Mouse (Mus musculus) lung, embryonic 15.5 days (tissue): Measurements from ENCODE around the gene Tpst1. TPM values are rescaled to one million over a fixed set of nuclear protein-coding genes. Genes with fewer than 3 reads are reported as not detected.

Source experiments
- ATAC-seq: fragments of 200-750 bp; cut with Nextera tagmentation; 2 replicates; pipeline ENCODE4 v1.8.0; 2017; ENCODE audit warnings: moderate number of reproducible peaks, borderline replicate concordance; ENCODE audit not compliant: low FRiP score, low TSS enrichment; ENCODE audit errors: extremely low read depth
- H3K27ac ChIP-seq: fragments of 300-500 bp; sonication (generic); 2 replicates; pipeline ENCODE4 v1.5.1; 2015; ENCODE audit warnings: moderate library complexity, mild to moderate bottlenecking, inconsistent platforms
- H3K27me3 ChIP-seq: fragments of 300-500 bp; sonication (generic); 2 replicates; pipeline ENCODE4 v1.6.1; 2015; ENCODE audit warnings: inconsistent platforms
- H3K36me3 ChIP-seq: fragments of 300-500 bp; sonication (generic); 2 replicates; pipeline ENCODE4 v1.6.1; 2015; ENCODE audit warnings: inconsistent platforms
- H3K4me1 ChIP-seq: fragments of 300-500 bp; sonication (generic); 2 replicates; pipeline ENCODE4 v1.6.1; 2015; ENCODE audit warnings: inconsistent platforms
- H3K4me2 ChIP-seq: fragments of 300-500 bp; sonication (generic); 2 replicates; pipeline ENCODE4 v1.6.1; 2015; ENCODE audit warnings: inconsistent platforms, mild to moderate bottlenecking, moderate library complexity
- H3K4me3 ChIP-seq: fragments of 300-500 bp; sonication (generic); 2 replicates; pipeline ENCODE4 v1.5.1; 2015; ENCODE audit warnings: mild to moderate bottlenecking, inconsistent platforms
- H3K9ac ChIP-seq: fragments of 300-500 bp; sonication (generic); 2 replicates; pipeline ENCODE4 v1.6.1; 2015; ENCODE audit warnings: inconsistent platforms
- H3K9me3 ChIP-seq: fragments of 300-500 bp; sonication (generic); 2 replicates; pipeline ENCODE4 v1.6.1; 2016; ENCODE audit warnings: inconsistent platforms
- WGBS: fragments of 180-500 bp; shearing (Covaris S2); methylation state at CpG from one replicate; pipeline ENCODE4 v1.1.7; 2015; 5-methylcytosine and 5-hydroxymethylcytosine counted together
- polyA plus RNA-seq: library from polyadenylated mRNA; unstranded; fragments of >200 nt; fragmentation: Nextera tagmentation; extraction: Ambion mirVana; gene quantifications from 2 replicates; pipeline ENCODE4 v1.2.1, GENCODE M21; 2015

The Tpst1 gene
- polyA plus RNA-seq, 1 experiment from 2014 or later: 69.6 TPM

DNA sequence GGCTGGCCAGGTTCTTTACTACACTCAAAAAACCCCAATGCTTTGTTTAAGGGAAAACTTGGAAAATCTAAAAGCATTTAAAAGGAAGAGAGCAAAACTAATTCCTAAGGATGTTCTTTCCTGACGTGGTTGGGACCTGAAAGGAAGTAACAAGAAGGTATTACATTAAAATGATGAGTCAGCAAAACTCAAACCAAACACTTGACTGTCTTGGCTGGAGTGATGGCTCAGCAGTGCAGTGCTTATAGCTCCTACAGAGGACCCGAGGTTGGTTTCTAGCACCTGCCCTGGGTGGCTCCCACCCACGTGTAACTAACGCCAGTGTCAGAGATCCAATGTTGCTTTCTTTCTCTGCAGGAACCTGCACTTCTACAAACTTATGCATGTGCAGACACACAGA, 31.9 kb upstream of the Tpst1 start:
- WGBS: 77% methylated on average over 4 of the region's 4 CpGs
- H3K27ac ChIP-seq: no peak overlapping the region
- H3K4me3 ChIP-seq: no peak overlapping the region
- H3K4me1 ChIP-seq: no peaks in the 10 kb centered on the region
- ATAC-seq: no peak
- no peaks in the 10 kb centered on the region for H3K9me3 ChIP-seq
- H3K27me3 ChIP-seq: no peaks in the 10 kb centered on the region
- peaks cover 44% of the 10 kb centered on the region for H3K36me3 ChIP-seq
- H3K9ac ChIP-seq: no peak overlapping the region
- H3K4me2 ChIP-seq: no peak overlapping the region

DNA sequence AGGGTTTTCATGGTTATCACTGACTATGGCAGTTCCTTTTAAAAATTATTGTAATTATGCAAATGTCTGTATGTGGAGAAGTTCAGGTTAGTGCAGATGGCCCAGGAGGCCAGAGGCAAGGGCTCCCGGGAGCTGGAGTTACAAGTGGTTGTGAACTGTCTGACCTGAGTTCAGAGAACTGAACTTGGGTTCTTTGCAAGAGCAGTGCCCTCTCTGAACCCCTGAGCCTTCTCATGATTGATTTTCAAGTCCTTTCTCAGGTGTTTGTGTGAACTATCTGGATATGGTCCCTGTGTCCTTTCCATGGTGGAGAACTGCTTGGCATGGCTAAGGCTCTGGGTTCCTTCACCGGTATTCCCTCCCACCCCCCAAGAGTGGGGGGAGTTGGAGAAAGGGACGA, 29.4 kb upstream of the Tpst1 start:
- 88% methylated on average over 3 of the region's 3 CpGs for WGBS
- H3K27me3 ChIP-seq: no peaks in the 10 kb centered on the region
- no peaks in the 10 kb centered on the region for H3K4me1 ChIP-seq
- no peak overlapping the region for H3K4me2 ChIP-seq
- H3K4me3 ChIP-seq: no peak overlapping the region
- peaks cover 58% of the 10 kb centered on the region for H3K36me3 ChIP-seq
- no peaks in the 10 kb centered on the region for H3K9me3 ChIP-seq
- H3K27ac ChIP-seq: no peak overlapping the region
- ATAC-seq: no peak
- H3K9ac ChIP-seq: no peak overlapping the region

- H3K4me2 ChIP-seq: no peak overlapping the region
- H3K9ac ChIP-seq: no peak overlapping the region
- H3K4me1 ChIP-seq: no peaks in the 10 kb centered on the region
- H3K36me3 ChIP-seq: peaks cover 59% of the 10 kb centered on the region
- H3K27me3 ChIP-seq: no peaks in the 10 kb centered on the region
- no peaks in the 10 kb centered on the region for H3K9me3 ChIP-seq
- WGBS: 55% methylated on average over 7 of the region's 7 CpGs
- H3K4me3 ChIP-seq: no peak overlapping the region
- no peak overlapping the region for H3K27ac ChIP-seq
- no peak for ATAC-seq
Observed at GRCm38 (mm10) chr5:130044201-130044695, 28.9 kb upstream of the Tpst1 start.

GRCm38 (mm10) chr5:130046100-130046499, 27.0 kb upstream of the Tpst1 start:
- Histone ChIP-seq H3K9ac (no peak overlapping the region), H3K4me2 (no peak overlapping the region), H3K27me3 (no peaks in the 10 kb centered on the region), H3K9me3 (no peaks in the 10 kb centered on the region), H3K36me3 (peaks cover 54% of the 10 kb centered on the region), H3K4me3 (no peak overlapping the region), H3K4me1 (no peaks in the 10 kb centered on the region), H3K27ac (no peak overlapping the region)
- ATAC-seq: no peak
- WGBS: 89% methylated on average over 7 of the region's 7 CpGs

- H3K4me3 ChIP-seq: no peak overlapping the region
- H3K27ac ChIP-seq: no peak overlapping the region
- no peaks in the 10 kb centered on the region for H3K4me1 ChIP-seq
- H3K9ac ChIP-seq: no peak overlapping the region
- WGBS: 83% methylated on average over 10 of the region's 10 CpGs
- peaks cover 53% of the 10 kb centered on the region for H3K36me3 ChIP-seq
- no peak overlapping the region for H3K4me2 ChIP-seq
- no peaks in the 10 kb centered on the region for H3K9me3 ChIP-seq
- no peaks in the 10 kb centered on the region for H3K27me3 ChIP-seq
- no peak for ATAC-seq
Observed at GRCm38 (mm10) chr5:130046589-130046988, 26.5 kb upstream of the Tpst1 start.

GRCm38 (mm10) chr5:130047013-130047412, 26.1 kb upstream of the Tpst1 start:
- H3K4me3 ChIP-seq: no peak overlapping the region
- no peaks in the 10 kb centered on the region for H3K4me1 ChIP-seq
- peaks cover 48% of the 10 kb centered on the region for H3K36me3 ChIP-seq
- no peak overlapping the region for H3K27ac ChIP-seq
- H3K27me3 ChIP-seq: no peaks in the 10 kb centered on the region
- H3K9ac ChIP-seq: no peak overlapping the region
- ATAC-seq: no peak
- H3K9me3 ChIP-seq: no peaks in the 10 kb centered on the region
- WGBS: 72% methylated on average over 6 of the region's 6 CpGs
- H3K4me2 ChIP-seq: no peak overlapping the region

GRCm38 (mm10) chr5:130048786-130049520, 24.2 kb upstream of the Tpst1 start:
- 63% methylated on average over 15 of the region's 15 CpGs for WGBS
- peaks cover 39% of the 10 kb centered on the region for H3K36me3 ChIP-seq
- no peak overlapping the region for H3K9ac ChIP-seq
- no peaks in the 10 kb centered on the region for H3K9me3 ChIP-seq
- no peaks in the 10 kb centered on the region for H3K4me1 ChIP-seq
- no peak overlapping the region for H3K27ac ChIP-seq
- H3K4me3 ChIP-seq: no peak overlapping the region
- H3K27me3 ChIP-seq: no peaks in the 10 kb centered on the region
- H3K4me2 ChIP-seq: no peak overlapping the region
- no peak for ATAC-seq

DNA sequence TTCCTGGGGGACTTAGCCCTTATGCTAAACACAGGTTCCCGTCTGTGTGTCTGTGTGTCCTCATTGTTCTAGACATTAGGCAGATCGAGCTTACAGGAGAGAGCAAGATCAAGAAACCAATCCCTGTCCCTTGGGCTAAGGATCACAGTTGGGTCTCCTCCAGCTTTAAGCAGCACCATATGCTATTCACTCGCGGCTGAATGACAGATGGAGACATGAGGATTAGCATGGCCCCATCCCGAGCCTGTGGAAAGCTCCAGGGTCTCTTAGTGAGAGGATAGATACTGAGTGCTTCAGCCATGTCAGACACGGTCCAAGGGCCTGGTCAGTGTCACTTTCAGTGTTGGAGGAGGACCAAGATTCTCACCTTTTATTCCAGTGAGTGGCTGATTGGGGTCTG, 22.7 kb upstream of the Tpst1 start:
- WGBS: 68% methylated on average over 6 of the region's 6 CpGs
- Histone ChIP-seq H3K27me3 (no peaks in the 10 kb centered on the region), H3K9ac (no peak overlapping the region), H3K9me3 (no peaks in the 10 kb centered on the region), H3K4me1 (no peaks in the 10 kb centered on the region), H3K4me2 (no peak overlapping the region), H3K36me3 (peaks cover 39% of the 10 kb centered on the region), H3K27ac (no peak overlapping the region), H3K4me3 (no peak overlapping the region)
- no peak for ATAC-seq

DNA sequence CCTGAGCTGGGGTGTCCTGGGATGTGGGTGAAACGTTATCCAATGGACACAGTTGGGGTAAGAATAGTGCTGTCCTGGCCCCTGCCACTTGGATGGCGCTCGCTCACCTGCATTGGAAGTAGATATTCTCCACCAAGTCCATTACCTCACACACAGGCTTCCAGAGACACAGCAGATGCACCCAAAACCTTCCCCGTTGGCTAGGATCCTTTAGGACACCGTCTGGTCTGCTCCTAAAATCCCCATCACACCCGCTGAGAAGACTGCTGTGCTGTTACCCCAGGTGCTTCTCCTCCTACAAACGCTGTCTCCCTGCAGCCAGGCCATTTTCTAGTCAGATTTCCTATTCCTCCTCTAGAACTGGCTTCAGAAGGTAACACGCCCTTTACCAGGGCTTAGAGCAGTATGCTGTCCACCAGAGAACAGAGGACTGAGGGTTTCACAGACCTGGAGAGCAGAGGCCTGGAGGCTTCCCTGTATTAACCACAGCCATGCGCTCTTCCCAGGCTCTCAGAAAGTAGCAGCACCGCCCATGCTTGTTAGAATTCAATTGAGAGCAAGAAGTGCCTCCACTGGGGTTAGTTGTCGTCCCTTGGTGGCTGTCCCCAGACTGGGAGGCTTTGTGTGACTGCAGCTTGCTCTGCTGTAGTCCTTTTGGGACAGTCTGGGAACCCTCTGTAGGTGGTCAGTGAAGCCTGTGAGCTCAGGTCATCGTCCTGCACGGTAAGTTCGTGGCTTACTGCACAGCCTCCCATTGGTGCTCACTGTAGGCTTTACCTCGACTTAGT, 21.9 kb upstream of the Tpst1 start:
- H3K27me3 ChIP-seq: no peaks in the 10 kb centered on the region
- ATAC-seq: no peak
- no peaks in the 10 kb centered on the region for H3K9me3 ChIP-seq
- H3K27ac ChIP-seq: no peak overlapping the region
- H3K4me2 ChIP-seq: no peak overlapping the region
- H3K4me1 ChIP-seq: no peaks in the 10 kb centered on the region
- 87% methylated on average over 15 of the region's 15 CpGs for WGBS
- no peak overlapping the region for H3K4me3 ChIP-seq
- H3K36me3 ChIP-seq: peaks cover 37% of the 10 kb centered on the region
- H3K9ac ChIP-seq: no peak overlapping the region

- H3K4me1 ChIP-seq: no peaks in the 10 kb centered on the region
- H3K4me3 ChIP-seq: no peak overlapping the region
- no peak for ATAC-seq
- H3K4me2 ChIP-seq: no peak overlapping the region
- no peaks in the 10 kb centered on the region for H3K9me3 ChIP-seq
- no peak overlapping the region for H3K9ac ChIP-seq
- H3K27ac ChIP-seq: no peak overlapping the region
- no peaks in the 10 kb centered on the region for H3K27me3 ChIP-seq
- H3K36me3 ChIP-seq: peaks cover 25% of the 10 kb centered on the region
- WGBS: 83% methylated on average over 5 of the region's 5 CpGs
Observed at GRCm38 (mm10) chr5:130052510-130052909, 20.6 kb upstream of the Tpst1 start.

DNA sequence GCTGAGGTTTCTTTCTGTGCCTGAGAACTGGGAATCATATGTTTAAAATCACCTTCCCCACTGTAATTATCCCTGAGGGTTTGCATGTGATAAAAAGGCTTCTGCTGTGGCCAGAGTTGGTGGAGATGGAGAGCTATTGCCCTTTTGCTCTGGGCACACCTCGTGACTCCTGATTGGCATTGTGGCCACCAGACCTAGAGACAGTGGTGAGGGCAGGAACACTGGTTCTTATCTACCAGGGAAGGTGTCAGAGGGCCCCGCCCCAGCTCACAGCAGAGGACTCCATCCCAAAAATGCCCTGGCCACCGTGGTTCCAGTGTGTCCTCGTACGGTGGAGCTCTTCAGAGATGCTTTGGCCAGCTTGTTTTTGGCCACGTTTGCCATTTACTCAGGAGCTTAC, 20.2 kb upstream of the Tpst1 start:
- Histone ChIP-seq H3K4me1 (no peaks in the 10 kb centered on the region), H3K9ac (no peak overlapping the region), H3K27me3 (no peaks in the 10 kb centered on the region), H3K27ac (no peak overlapping the region), H3K36me3 (peaks cover 22% of the 10 kb centered on the region), H3K4me3 (no peak overlapping the region), H3K4me2 (no peak overlapping the region), H3K9me3 (no peaks in the 10 kb centered on the region)
- WGBS: 86% methylated on average over 6 of the region's 6 CpGs
- no peak for ATAC-seq

- Histone ChIP-seq H3K27me3 (no peaks in the 10 kb centered on the region), H3K9me3 (no peaks in the 10 kb centered on the region), H3K4me3 (no peak overlapping the region), H3K4me1 (no peaks in the 10 kb centered on the region), H3K9ac (no peak overlapping the region), H3K36me3 (peaks cover 11% of the 10 kb centered on the region; the same call in 1 of the 2 replicates), H3K4me2 (no peak overlapping the region), H3K27ac (no peak overlapping the region)
- ATAC-seq: no peak
- WGBS: 97% methylated on average over 4 of the region's 4 CpGs
Observed at GRCm38 (mm10) chr5:130055688-130056087, 17.4 kb upstream of the Tpst1 start.
